Mouse (Mus musculus) spleen, adult 2 months (tissue): ENCODE data around the gene Esrra.

ENCODE experiments used
- CTCF ChIP-seq: fragments of 200-500 bp; IDR thresholded peaks from 2 replicates; pipeline ENCODE4 v1.5.1; 2011; ENCODE audit warnings: mild to moderate bottlenecking, inconsistent platforms; ENCODE audit not compliant: insufficient read depth, insufficient read length, insufficient replicate concordance; ENCODE audit errors: extremely low read depth
- POLR2A ChIP-seq: fragments of 200-500 bp; IDR thresholded peaks from 2 replicates; pipeline ENCODE4 v1.6.1; 2011; ENCODE audit warnings: low read depth, low read length, inconsistent platforms

DNA sequence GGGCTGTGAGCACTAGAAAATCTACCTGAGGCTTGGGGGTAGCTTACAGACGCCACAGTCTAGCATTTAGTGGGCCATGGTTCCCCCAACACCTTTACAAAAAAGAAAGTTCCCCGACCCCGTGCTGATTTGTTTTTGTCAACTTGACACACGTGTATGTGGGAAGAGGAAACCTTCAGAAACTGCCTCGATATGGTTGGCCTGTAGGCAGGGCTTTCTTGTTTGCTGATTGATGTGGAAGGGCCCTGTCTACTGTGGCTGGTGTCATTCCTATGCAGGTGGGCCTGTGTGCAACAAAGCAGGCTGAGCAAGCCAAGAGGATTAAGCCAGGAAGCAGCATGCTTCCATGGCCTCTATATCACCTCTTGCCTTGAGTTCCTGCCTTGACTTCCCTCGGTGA is 8.6 kb downstream of the Esrra start:
- TF ChIP-seq POLR2A (no peak), CTCF (no peak)
